Mouse (Mus musculus) forebrain, postnatal 0 days (tissue): ENCODE data around the gene Nlgn1. TPM values are rescaled to one million over a fixed set of nuclear protein-coding genes. Genes with fewer than 3 reads are reported as not detected.

Experiments
- ATAC-seq: fragments of 200-750 bp; cut with Nextera tagmentation; 2 replicates; pipeline ENCODE4 v1.8.0; 2017; ENCODE audit warnings: mild to moderate bottlenecking, moderate library complexity
- DNase-seq: peaks from one replicate; pipeline ENCODE4 v3.0.0-alpha.2; 2015
- H3K27ac ChIP-seq: fragments of 300-500 bp; sonication (generic); 2 replicates; pipeline ENCODE4 v1.5.1; 2014; ENCODE audit warnings: low read depth, mild to moderate bottlenecking, antibody characterized with exemption, low read length, moderate library complexity, mixed read lengths
- H3K27me3 ChIP-seq: fragments of 300-500 bp; sonication (generic); 2 replicates; pipeline ENCODE4 v1.6.1; 2014; ENCODE audit warnings: mild to moderate bottlenecking, low read length, mixed read lengths; ENCODE audit not compliant: insufficient read depth
- H3K36me3 ChIP-seq: fragments of 300-500 bp; sonication (generic); 2 replicates; pipeline ENCODE4 v1.6.1; 2014; ENCODE audit warnings: mild to moderate bottlenecking, moderate library complexity; ENCODE audit not compliant: insufficient read depth
- H3K4me1 ChIP-seq: fragments of 300-500 bp; sonication (generic); 2 replicates; pipeline ENCODE4 v1.6.1; 2014; ENCODE audit warnings: antibody characterized with exemption; ENCODE audit not compliant: insufficient read depth
- H3K4me2 ChIP-seq: fragments of 300-500 bp; sonication (generic); 2 replicates; pipeline ENCODE4 v1.6.1; 2014; ENCODE audit warnings: low read depth, mild to moderate bottlenecking, moderate library complexity
- H3K4me3 ChIP-seq: fragments of 300-500 bp; sonication (generic); 2 replicates; pipeline ENCODE4 v1.5.1; 2014; ENCODE audit warnings: low read depth, low read length, mixed read lengths
- H3K9ac ChIP-seq: fragments of 300-500 bp; sonication (generic); 2 replicates; pipeline ENCODE4 v1.6.1; 2014; ENCODE audit warnings: mild to moderate bottlenecking
- H3K9me3 ChIP-seq: fragments of 300-500 bp; sonication (generic); 2 replicates; pipeline ENCODE4 v1.6.1; 2016; ENCODE audit warnings: low read length
- CTCF ChIP-seq: sonication (generic); IDR thresholded peaks from 2 replicates; pipeline ENCODE4 v1.5.1; 2016; ENCODE audit warnings: antibody characterized with exemption, control low read depth, low read depth
- WGBS: fragments of 180-500 bp; shearing (Covaris S2); extraction: QIAGEN DNeasy Blood & Tissue Kit; methylation state at CpG from one replicate; pipeline ENCODE4 v1.1.7; 2014; 5-methylcytosine and 5-hydroxymethylcytosine counted together
- polyA plus RNA-seq: library from polyadenylated mRNA; unstranded; fragments of >200 nt; fragmentation: Nextera tagmentation; extraction: Ambion mirVana; gene quantifications from 2 replicates; pipeline ENCODE4 v1.2.1, GENCODE M21; 2015
- total RNA-seq: library from RNA; depleted of rRNA; stranded (reverse); fragments of >200 nt; gene quantifications from 2 replicates; pipeline ENCODE4 v1.2.3, GENCODE M21; 2014

The Nlgn1 gene
- total and polyA plus RNA-seq, 2 experiments from 2014 or later, result 33.6 to 95.2 TPM

DNA sequence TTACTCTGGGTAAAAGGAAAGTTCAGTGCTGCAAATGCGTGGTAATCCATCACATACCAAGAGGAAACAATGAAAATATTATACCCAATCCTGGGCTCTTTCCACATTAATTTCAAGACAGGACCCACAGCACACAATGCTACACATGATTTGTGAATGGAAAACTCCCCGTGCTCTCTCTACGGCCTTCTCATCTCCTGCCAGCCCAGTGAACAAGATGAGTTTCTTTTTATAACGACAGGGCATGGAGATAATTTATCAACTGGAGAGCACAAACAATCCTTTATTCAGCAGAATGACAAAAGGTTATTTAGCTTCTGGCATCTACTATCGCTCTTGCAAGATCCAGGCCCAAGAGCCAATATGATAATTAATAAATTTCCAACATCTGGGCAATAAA, 116.0 kb downstream of the Nlgn1 start:
- WGBS, result 61% methylated on average over 5 of the region's 5 CpGs

DNA sequence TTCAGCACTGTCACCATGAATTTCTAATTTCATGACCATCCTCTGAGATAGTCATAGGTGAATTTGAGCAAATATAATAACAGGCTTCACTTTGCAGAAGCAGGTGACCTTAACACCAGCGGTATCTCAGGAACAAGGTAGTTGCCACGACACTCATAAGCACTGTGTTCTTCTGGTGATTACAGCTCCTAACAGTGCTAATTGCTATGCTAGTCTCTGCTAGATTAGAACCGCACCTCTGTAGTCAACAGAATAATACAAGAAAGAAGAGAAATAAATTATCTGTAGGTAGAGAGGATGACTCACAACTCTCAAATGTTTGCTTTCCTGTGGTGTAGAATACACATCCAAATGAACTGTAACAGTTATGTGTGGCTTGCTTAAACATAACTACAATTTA, 129.6 kb downstream of the Nlgn1 start:
- TF ChIP-seq CTCF, result no peak
- Histone ChIP-seq H3K9ac (no peak overlapping the region), H3K4me2 (no peak overlapping the region), H3K27ac (no peak overlapping the region), H3K4me1 (no peaks in the 10 kb centered on the region), H3K4me3 (no peak overlapping the region), H3K27me3 (no peaks in the 10 kb centered on the region), H3K36me3 (no peaks in the 10 kb centered on the region), H3K9me3 (no peaks in the 10 kb centered on the region)
- DNase-seq, result no peak
- 91% methylated on average over 3 of the region's 3 CpGs for WGBS
- ATAC-seq, result no peak

More for the DNA sequence above, 116.0 kb downstream of the Nlgn1 start:
- Histone ChIP-seq H3K27ac (no peak overlapping the region), H3K4me3 (no peak overlapping the region), H3K9ac (no peak overlapping the region), H3K4me2 (no peak overlapping the region), H3K9me3 (no peaks in the 10 kb centered on the region), H3K36me3 (no peaks in the 10 kb centered on the region), H3K27me3 (no peaks in the 10 kb centered on the region), H3K4me1 (no peaks in the 10 kb centered on the region)
- no peak for ATAC-seq
- no peak for TF ChIP-seq CTCF
- DNase-seq, result no peak

DNA sequence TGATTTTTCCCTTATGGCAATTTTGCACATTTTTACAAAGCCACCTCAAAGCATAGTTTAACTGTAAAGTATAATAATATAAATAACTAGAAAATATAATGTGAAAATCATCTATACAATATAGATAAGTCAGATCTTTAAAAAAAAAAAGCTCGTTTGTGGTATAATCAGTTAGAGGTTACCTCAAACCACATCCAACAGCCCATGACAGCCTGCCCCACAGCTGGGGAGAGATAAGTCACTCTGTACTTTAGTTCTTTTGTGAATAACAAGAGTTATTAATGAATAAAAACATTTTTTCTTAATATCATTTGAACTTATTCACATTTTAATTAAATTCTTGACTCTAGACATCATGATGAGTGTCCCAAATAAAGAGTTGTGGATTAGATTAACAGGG, 130.8 kb downstream of the Nlgn1 start:
- Histone ChIP-seq H3K4me2 (no peak overlapping the region), H3K27me3 (no peaks in the 10 kb centered on the region), H3K4me3 (no peak overlapping the region), H3K9ac (no peak overlapping the region), H3K27ac (no peak overlapping the region), H3K4me1 (no peaks in the 10 kb centered on the region), H3K9me3 (no peaks in the 10 kb centered on the region), H3K36me3 (no peaks in the 10 kb centered on the region)
- TF ChIP-seq CTCF, result no peak
- 56% methylated on average over 1 of the region's 1 CpGs for WGBS
- DNase-seq, result no peak
- ATAC-seq, result no peak

DNA sequence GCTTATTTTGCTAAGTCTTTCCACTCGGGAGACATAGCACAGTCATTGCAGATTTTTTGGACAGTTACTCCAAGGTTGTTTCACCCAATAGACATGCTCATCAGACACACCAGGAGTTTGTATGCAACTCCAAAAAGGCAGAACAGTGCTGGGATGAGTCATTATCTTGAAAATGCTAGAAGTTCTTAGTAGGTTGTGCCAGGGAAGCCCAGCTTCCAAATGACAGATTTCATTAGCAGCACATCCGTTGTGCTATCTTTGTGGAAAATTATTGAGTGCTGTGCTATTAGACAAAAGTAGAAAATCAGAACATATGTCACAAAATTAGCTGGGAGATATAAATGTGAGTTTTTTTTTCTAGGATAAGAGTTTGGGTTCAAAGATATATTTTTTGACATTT, 137.3 kb downstream of the Nlgn1 start:
- TF ChIP-seq CTCF, result no peak
- ATAC-seq (no peak), DNase-seq (no peak)
- H3K27me3 ChIP-seq, result no peaks in the 10 kb centered on the region
- no peak overlapping the region for H3K27ac ChIP-seq
- no peak overlapping the region for H3K9ac ChIP-seq
- H3K9me3 ChIP-seq, result no peaks in the 10 kb centered on the region
- H3K36me3 ChIP-seq, result no peaks in the 10 kb centered on the region
- no peaks in the 10 kb centered on the region for H3K4me1 ChIP-seq
- H3K4me3 ChIP-seq, result no peak overlapping the region
- 74% methylated on average over 2 of the region's 2 CpGs for WGBS
- no peak overlapping the region for H3K4me2 ChIP-seq

DNA sequence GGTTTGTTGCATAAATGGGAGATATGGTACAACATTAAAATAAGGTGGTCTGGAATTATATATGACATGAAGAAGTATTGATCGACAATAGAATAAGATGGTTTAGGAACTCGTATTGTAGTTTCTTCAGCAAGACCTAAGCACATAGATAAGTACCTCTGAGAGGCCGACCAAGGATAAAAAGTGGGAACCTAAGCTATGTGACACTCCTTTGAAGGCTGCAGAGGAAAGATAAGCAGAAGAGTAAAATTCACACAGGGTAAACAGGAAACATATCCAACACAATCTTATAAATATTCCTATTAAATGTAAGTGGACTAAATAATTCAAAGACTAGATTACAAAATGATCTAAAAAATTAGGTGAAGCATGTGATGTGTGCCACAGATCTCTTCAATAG, 151.2 kb downstream of the Nlgn1 start:
- no peak overlapping the region for H3K4me3 ChIP-seq
- no peak for ATAC-seq

DNA sequence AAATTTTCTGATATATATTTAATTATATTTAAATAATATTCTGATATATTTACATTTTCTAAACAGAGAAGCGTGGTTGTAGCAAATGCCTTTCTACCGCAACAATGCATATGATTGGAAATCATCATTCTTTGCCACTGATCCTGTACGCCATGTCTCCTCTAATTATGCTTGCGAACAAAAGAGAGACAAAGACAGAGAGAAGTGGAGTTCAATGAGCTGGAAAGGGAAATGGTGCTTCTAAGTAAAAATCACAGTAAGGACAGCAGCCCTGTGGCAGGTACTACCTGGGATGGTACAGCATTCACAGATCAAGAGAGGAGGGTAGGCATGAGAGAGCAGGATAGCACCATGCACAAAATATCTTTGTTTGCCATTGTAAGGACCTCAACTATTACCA, 156.9 kb downstream of the Nlgn1 start:
- Histone ChIP-seq H3K4me2 (no peak overlapping the region), H3K9me3 (no peaks in the 10 kb centered on the region), H3K4me3 (no peak overlapping the region), H3K36me3 (no peaks in the 10 kb centered on the region), H3K9ac (no peak overlapping the region), H3K4me1 (no peaks in the 10 kb centered on the region), H3K27ac (no peak overlapping the region), H3K27me3 (no peaks in the 10 kb centered on the region)
- TF ChIP-seq CTCF, result no peak
- ATAC-seq (no peak), DNase-seq (no peak)
- WGBS, result 84% methylated on average over 4 of the region's 4 CpGs

More for the DNA sequence above, 151.2 kb downstream of the Nlgn1 start:
- WGBS, result 94% methylated on average over 3 of the region's 3 CpGs
- DNase-seq, result no peak
- Histone ChIP-seq H3K9ac (no peak overlapping the region), H3K27ac (no peak overlapping the region), H3K4me1 (no peaks in the 10 kb centered on the region), H3K36me3 (no peaks in the 10 kb centered on the region), H3K27me3 (no peaks in the 10 kb centered on the region), H3K9me3 (no peaks in the 10 kb centered on the region), H3K4me2 (no peak overlapping the region)
- no peak for TF ChIP-seq CTCF

DNA sequence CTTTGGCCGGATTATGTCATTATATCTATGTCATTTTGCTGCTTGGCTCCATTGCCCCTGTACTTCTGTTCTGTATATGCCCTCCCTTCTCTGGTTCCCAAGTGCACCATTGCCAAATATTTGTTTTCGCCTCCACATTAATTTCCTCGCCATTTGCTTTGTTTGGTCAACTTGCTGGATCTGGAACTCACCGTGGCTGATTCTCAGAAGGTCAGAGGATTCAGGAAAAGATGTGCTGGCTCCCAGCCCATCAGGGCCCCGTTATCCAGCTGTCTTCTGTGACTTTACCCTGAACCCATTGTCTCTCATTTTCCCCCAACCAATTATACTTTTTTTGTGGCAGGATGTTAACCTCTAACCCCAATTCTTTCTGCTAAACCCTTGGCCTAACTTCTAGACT, 158.0 kb downstream of the Nlgn1 start:
- no peak for TF ChIP-seq CTCF
- no peak for ATAC-seq
- 38% methylated on average over 5 of the region's 5 CpGs for WGBS
- Histone ChIP-seq H3K36me3 (no peaks in the 10 kb centered on the region), H3K9ac (no peak overlapping the region), H3K27ac (no peak overlapping the region), H3K9me3 (no peaks in the 10 kb centered on the region), H3K27me3 (no peaks in the 10 kb centered on the region), H3K4me1 (no peaks in the 10 kb centered on the region), H3K4me3 (no peak overlapping the region), H3K4me2 (no peak overlapping the region)
- no peak for DNase-seq

DNA sequence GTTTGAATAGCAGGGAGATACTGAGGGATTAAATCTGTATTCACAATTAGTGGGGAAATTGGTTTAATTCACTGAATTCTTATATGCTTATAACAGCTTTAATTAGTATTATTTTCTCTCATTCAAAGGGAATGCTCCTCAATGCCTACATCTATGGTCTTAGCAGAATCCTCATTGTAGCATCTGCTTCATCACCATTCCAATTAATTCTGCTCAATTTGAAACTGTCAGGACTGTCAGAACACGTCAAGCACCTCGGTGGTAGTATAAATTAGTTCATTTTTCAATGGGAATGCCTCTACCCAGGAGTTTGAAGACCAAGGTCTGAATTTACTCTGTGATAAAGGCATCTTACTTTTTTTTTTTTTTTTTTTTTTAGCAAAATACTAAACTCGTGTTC, 158.6 kb downstream of the Nlgn1 start:
- no peak overlapping the region for H3K9ac ChIP-seq
- H3K27me3 ChIP-seq, result no peaks in the 10 kb centered on the region
- no peak for ATAC-seq
- no peaks in the 10 kb centered on the region for H3K4me1 ChIP-seq
- TF ChIP-seq CTCF, result no peak
- no peaks in the 10 kb centered on the region for H3K36me3 ChIP-seq
- no peak overlapping the region for H3K27ac ChIP-seq
- no peak overlapping the region for H3K4me2 ChIP-seq
- 18% methylated on average over 3 of the region's 3 CpGs for WGBS
- H3K4me3 ChIP-seq, result no peak overlapping the region
- DNase-seq, result no peak
- H3K9me3 ChIP-seq, result no peaks in the 10 kb centered on the region
